Mouse (Mus musculus): ENCODE results near the gene Stard8. TPM values are rescaled to one million over a fixed set of nuclear protein-coding genes. Genes with fewer than 3 reads are reported as not detected.

Stard8 gene
- polyA plus RNA-seq, 1 experiment from 2014 or later: 4.0 TPM

- no peak overlapping the region for H3K4me2 ChIP-seq (ENCODE audit: low read depth, low read length)
- no peaks in the 10 kb centered on the region for H3K36me3 ChIP-seq (ENCODE audit: control insufficient read depth, insufficient read depth)
- H3K9me3 ChIP-seq (replicated peaks; ENCODE audit: control insufficient read depth, low read length): no peaks in the 10 kb centered on the region
- no peak overlapping the region for H3K4me3 ChIP-seq (ENCODE audit: low read depth, low read length)
- WGBS (ENCODE audit: insufficient replicate concordance): 64% methylated on average over 5 of the region's 5 CpGs
- no peak for ATAC-seq (ENCODE audit: low read depth)
- H3K4me1 ChIP-seq (ENCODE audit: control insufficient read depth, low read depth, low read length): no peaks in the 10 kb centered on the region
- H3K27ac ChIP-seq (ENCODE audit: low read length): no peak overlapping the region
- no peaks in the 10 kb centered on the region for H3K27me3 ChIP-seq (ENCODE audit: control insufficient read depth, insufficient read depth, low read depth, low read length)
- no peak overlapping the region for H3K9ac ChIP-seq (ENCODE audit: low read depth, low read length)
Measured at GRCm38 (mm10) chrX:99010581-99010980, 7.5 kb downstream of the Stard8 start.

GRCm38 (mm10) chrX:99011281-99011680 is 8.2 kb downstream of the Stard8 start:
- no peaks in the 10 kb centered on the region for H3K36me3 ChIP-seq (ENCODE audit: control insufficient read depth, insufficient read depth)
- no peak overlapping the region for H3K4me3 ChIP-seq (ENCODE audit: low read depth, low read length)
- H3K4me2 ChIP-seq (ENCODE audit: low read depth, low read length): no peak overlapping the region
- no peak overlapping the region for H3K9ac ChIP-seq (ENCODE audit: low read depth, low read length)
- H3K27ac ChIP-seq (ENCODE audit: low read length): no peak overlapping the region
- ATAC-seq (ENCODE audit: low read depth): no peak
- 34% methylated on average over 3 of the region's 3 CpGs for WGBS (ENCODE audit: insufficient replicate concordance)
- H3K9me3 ChIP-seq (replicated peaks; ENCODE audit: control insufficient read depth, low read length): no peaks in the 10 kb centered on the region
- no peaks in the 10 kb centered on the region for H3K4me1 ChIP-seq (ENCODE audit: control insufficient read depth, low read depth, low read length)
- H3K27me3 ChIP-seq (ENCODE audit: control insufficient read depth, insufficient read depth, low read depth, low read length): no peaks in the 10 kb centered on the region

DNA sequence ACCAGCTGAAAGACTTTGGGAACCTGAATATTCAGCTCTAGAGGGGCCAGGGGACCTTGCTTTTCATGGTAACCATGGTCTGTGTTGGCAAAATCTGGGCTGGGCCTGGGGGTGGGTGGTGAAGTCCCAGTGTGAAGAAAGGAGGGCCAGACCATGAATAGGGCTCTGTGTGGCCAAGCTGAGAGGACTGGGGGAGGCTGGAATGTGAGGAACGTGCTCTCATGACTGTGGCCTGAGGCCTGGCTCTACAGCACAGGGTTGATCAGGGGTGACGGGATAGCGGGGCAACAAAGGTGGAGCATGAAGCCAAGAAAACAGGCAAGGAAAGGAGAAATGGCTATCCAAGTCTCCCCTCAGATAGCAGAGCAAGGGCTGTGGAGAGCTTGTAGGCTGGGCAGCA is 9.4 kb downstream of the Stard8 start:
- Histone ChIP-seq H3K9me3 (replicated peaks; ENCODE audit: control insufficient read depth, low read length) (no peaks in the 10 kb centered on the region), H3K27me3 (ENCODE audit: control insufficient read depth, insufficient read depth, low read depth, low read length) (no peaks in the 10 kb centered on the region; the same call in 1 of the 2 replicates), H3K4me3 (ENCODE audit: low read depth, low read length) (no peak overlapping the region), H3K36me3 (ENCODE audit: control insufficient read depth, insufficient read depth) (no peaks in the 10 kb centered on the region), H3K4me2 (ENCODE audit: low read depth, low read length) (no peak overlapping the region), H3K27ac (ENCODE audit: low read length) (no peak overlapping the region), H3K9ac (ENCODE audit: low read depth, low read length) (no peak overlapping the region), H3K4me1 (ENCODE audit: control insufficient read depth, low read depth, low read length) (no peaks in the 10 kb centered on the region)
- WGBS (ENCODE audit: insufficient replicate concordance): 64% methylated on average over 3 of the region's 3 CpGs
- ATAC-seq (ENCODE audit: low read depth): no peak

GRCm38 (mm10) chrX:99015705-99016104 is 12.7 kb downstream of the Stard8 start:
- H3K9me3 ChIP-seq (replicated peaks; ENCODE audit: control insufficient read depth, low read length): no peaks in the 10 kb centered on the region
- H3K27ac ChIP-seq (ENCODE audit: low read length): no peak overlapping the region
- H3K4me3 ChIP-seq (ENCODE audit: low read depth, low read length): no peak overlapping the region
- no peak overlapping the region for H3K9ac ChIP-seq (ENCODE audit: low read depth, low read length)
- no peak for ATAC-seq (ENCODE audit: low read depth)
- H3K4me1 ChIP-seq (ENCODE audit: control insufficient read depth, low read depth, low read length): no peaks in the 10 kb centered on the region
- H3K36me3 ChIP-seq (ENCODE audit: control insufficient read depth, insufficient read depth): no peaks in the 10 kb centered on the region
- no peak overlapping the region for H3K4me2 ChIP-seq (ENCODE audit: low read depth, low read length)
- 31% methylated on average over 2 of the region's 2 CpGs for WGBS (ENCODE audit: insufficient replicate concordance)
- no peaks in the 10 kb centered on the region; the same call in 1 of the 2 replicates for H3K27me3 ChIP-seq (ENCODE audit: control insufficient read depth, insufficient read depth, low read depth, low read length)

GRCm38 (mm10) chrX:99016987-99017386 is 13.9 kb downstream of the Stard8 start:
- Histone ChIP-seq H3K9ac (ENCODE audit: low read depth, low read length) (no peak overlapping the region), H3K36me3 (ENCODE audit: control insufficient read depth, insufficient read depth) (no peaks in the 10 kb centered on the region), H3K4me1 (ENCODE audit: control insufficient read depth, low read depth, low read length) (no peaks in the 10 kb centered on the region), H3K27me3 (ENCODE audit: control insufficient read depth, insufficient read depth, low read depth, low read length) (no peaks in the 10 kb centered on the region; the same call in 1 of the 2 replicates), H3K9me3 (replicated peaks; ENCODE audit: control insufficient read depth, low read length) (no peaks in the 10 kb centered on the region), H3K4me2 (ENCODE audit: low read depth, low read length) (no peak overlapping the region), H3K4me3 (ENCODE audit: low read depth, low read length) (no peak overlapping the region), H3K27ac (ENCODE audit: low read length) (no peak overlapping the region)
- WGBS (ENCODE audit: insufficient replicate concordance): 54% methylated on average over 8 of the region's 8 CpGs
- ATAC-seq (ENCODE audit: low read depth): no peak

DNA sequence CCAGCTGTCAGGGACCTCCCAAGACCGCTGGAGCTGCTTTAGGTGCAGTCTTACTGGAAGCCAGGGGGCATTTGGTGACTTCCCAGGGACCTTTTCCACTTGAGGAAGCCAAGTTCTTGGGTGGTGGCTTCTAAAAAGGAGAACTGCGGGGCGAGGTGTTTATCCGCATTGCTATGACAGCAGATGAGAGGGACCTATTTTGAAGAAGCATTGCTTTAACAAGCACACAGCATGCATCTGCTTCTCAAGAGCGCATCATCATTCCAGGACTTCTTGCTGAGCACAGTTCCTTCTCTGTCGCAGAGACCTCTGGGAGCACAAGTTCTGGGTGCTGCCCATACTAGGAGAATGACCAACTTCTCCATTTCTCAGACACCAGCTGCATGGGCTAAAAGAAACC is 14.8 kb downstream of the Stard8 start:
- H3K4me2 ChIP-seq (ENCODE audit: low read depth, low read length): no peak overlapping the region
- no peak overlapping the region for H3K27ac ChIP-seq (ENCODE audit: low read length)
- no peak for ATAC-seq (ENCODE audit: low read depth)
- WGBS (ENCODE audit: insufficient replicate concordance): 49% methylated on average over 6 of the region's 6 CpGs
- no peaks in the 10 kb centered on the region; the same call in 1 of the 2 replicates for H3K27me3 ChIP-seq (ENCODE audit: control insufficient read depth, insufficient read depth, low read depth, low read length)
- H3K9ac ChIP-seq (ENCODE audit: low read depth, low read length): no peak overlapping the region
- no peak overlapping the region for H3K4me3 ChIP-seq (ENCODE audit: low read depth, low read length)
- H3K4me1 ChIP-seq (ENCODE audit: control insufficient read depth, low read depth, low read length): no peaks in the 10 kb centered on the region
- H3K9me3 ChIP-seq (replicated peaks; ENCODE audit: control insufficient read depth, low read length): no peaks in the 10 kb centered on the region
- no peaks in the 10 kb centered on the region for H3K36me3 ChIP-seq (ENCODE audit: control insufficient read depth, insufficient read depth)

DNA sequence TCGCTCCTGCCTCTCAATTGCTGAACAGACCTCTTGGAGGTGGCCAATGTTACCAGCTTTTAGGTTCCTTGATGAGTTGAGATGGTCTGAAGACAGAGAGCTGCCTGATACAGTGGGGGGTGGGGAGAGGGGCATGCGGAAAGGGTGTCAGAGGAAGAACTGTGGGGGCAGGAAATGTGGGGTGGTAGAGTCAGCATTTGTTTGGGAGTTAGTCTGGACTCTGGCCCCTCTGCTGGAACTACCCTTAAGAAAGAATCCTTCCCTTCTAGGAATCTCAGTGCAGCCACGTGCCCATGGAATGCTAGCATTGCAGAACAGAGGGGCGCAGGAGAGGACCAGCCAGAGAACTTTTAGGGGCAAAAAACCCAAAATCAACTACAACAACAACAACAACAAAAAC is 16.3 kb downstream of the Stard8 start:
- Histone ChIP-seq H3K4me1 (ENCODE audit: control insufficient read depth, low read depth, low read length) (no peaks in the 10 kb centered on the region), H3K4me2 (ENCODE audit: low read depth, low read length) (no peak overlapping the region), H3K36me3 (ENCODE audit: control insufficient read depth, insufficient read depth) (no peaks in the 10 kb centered on the region), H3K9ac (ENCODE audit: low read depth, low read length) (no peak overlapping the region), H3K9me3 (replicated peaks; ENCODE audit: control insufficient read depth, low read length) (no peaks in the 10 kb centered on the region), H3K27me3 (ENCODE audit: control insufficient read depth, insufficient read depth, low read depth, low read length) (no peaks in the 10 kb centered on the region; the same call in 1 of the 2 replicates), H3K4me3 (ENCODE audit: low read depth, low read length) (no peak overlapping the region), H3K27ac (ENCODE audit: low read length) (no peak overlapping the region)
- WGBS (ENCODE audit: insufficient replicate concordance): 49% methylated on average over 4 of the region's 4 CpGs
- no peak for ATAC-seq (ENCODE audit: low read depth)

- 50% methylated on average over 4 of the region's 4 CpGs for WGBS (ENCODE audit: insufficient replicate concordance)
- H3K27me3 ChIP-seq (ENCODE audit: control insufficient read depth, insufficient read depth, low read depth, low read length): no peaks in the 10 kb centered on the region; the same call in 1 of the 2 replicates
- H3K4me3 ChIP-seq (ENCODE audit: low read depth, low read length): no peak overlapping the region
- no peak overlapping the region for H3K4me2 ChIP-seq (ENCODE audit: low read depth, low read length)
- no peaks in the 10 kb centered on the region for H3K4me1 ChIP-seq (ENCODE audit: control insufficient read depth, low read depth, low read length)
- no peak for ATAC-seq (ENCODE audit: low read depth)
- H3K27ac ChIP-seq (ENCODE audit: low read length): no peak overlapping the region
- no peak overlapping the region for H3K9ac ChIP-seq (ENCODE audit: low read depth, low read length)
- H3K36me3 ChIP-seq (ENCODE audit: control insufficient read depth, insufficient read depth): no peaks in the 10 kb centered on the region
- no peaks in the 10 kb centered on the region for H3K9me3 ChIP-seq (replicated peaks; ENCODE audit: control insufficient read depth, low read length)
Measured at GRCm38 (mm10) chrX:99020215-99020614, 17.2 kb downstream of the Stard8 start.

GRCm38 (mm10) chrX:99021593-99021992 is 18.5 kb downstream of the Stard8 start:
- WGBS (ENCODE audit: insufficient replicate concordance): 12% methylated on average over 2 of the region's 2 CpGs
- no peaks in the 10 kb centered on the region for H3K36me3 ChIP-seq (ENCODE audit: control insufficient read depth, insufficient read depth)
- H3K27me3 ChIP-seq (ENCODE audit: control insufficient read depth, insufficient read depth, low read depth, low read length): no peaks in the 10 kb centered on the region; the same call in 1 of the 2 replicates
- no peaks in the 10 kb centered on the region for H3K9me3 ChIP-seq (replicated peaks; ENCODE audit: control insufficient read depth, low read length)
- no peak overlapping the region for H3K9ac ChIP-seq (ENCODE audit: low read depth, low read length)
- H3K4me2 ChIP-seq (ENCODE audit: low read depth, low read length): no peak overlapping the region
- no peak overlapping the region for H3K4me3 ChIP-seq (ENCODE audit: low read depth, low read length)
- H3K27ac ChIP-seq (ENCODE audit: low read length): no peak overlapping the region
- no peak for ATAC-seq (ENCODE audit: low read depth)
- H3K4me1 ChIP-seq (ENCODE audit: control insufficient read depth, low read depth, low read length): no peaks in the 10 kb centered on the region
